Mouse (Mus musculus) frontal cortex, postnatal 10 days (tissue): Measurements from ENCODE around the gene Hspa12a.

Experiments
- DNase-seq, 2 experiments: peaks; one replicate each; pipeline ENCODE4 v3.0.0; 2022; ENCODE audit warnings: low spot score in 2 of 2, mixed read lengths in 1 of 2

The Hspa12a gene

GRCm38 (mm10) chr19:58823301-58823700, 120.2 kb downstream of the Hspa12a start:
- DNase-seq: no peak

DNA sequence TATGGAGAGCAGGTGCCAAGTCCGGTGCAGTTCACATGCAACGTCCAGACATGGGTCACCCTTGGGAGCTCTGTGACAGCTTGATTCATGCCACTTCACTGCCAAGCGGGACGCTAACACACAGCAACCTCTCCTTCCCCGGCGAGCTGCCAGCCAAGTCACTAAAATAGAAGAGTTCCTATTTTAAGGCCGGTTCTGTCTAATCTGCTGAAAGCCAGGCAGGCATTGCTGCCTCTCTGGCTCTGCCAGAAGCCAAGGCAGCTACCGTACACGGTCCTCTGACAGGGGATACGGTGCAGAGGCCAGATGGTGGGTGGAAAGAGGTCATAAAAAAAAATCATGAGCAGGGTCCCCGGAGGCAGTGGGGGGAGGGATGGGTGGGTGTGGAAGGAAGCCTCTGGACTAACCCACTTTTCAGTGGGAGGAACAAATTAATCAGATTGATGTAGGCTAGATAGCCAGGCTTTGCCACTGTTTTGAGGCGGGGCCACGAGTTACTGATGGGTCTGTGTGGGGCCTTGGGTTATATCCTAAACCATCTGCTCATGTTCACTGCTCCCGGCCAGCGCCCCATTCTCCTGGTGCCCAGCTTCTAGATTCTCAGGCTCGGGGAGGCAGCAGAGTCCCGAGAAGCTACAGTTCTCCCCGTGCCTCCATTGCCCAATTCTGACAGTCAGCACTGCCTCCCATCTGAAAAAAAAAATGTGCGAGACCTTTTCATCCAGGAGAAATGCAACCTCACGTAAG, 120.8 kb downstream of the Hspa12a start:
- peak; percentile 64 to 66 for DNase-seq

DNA sequence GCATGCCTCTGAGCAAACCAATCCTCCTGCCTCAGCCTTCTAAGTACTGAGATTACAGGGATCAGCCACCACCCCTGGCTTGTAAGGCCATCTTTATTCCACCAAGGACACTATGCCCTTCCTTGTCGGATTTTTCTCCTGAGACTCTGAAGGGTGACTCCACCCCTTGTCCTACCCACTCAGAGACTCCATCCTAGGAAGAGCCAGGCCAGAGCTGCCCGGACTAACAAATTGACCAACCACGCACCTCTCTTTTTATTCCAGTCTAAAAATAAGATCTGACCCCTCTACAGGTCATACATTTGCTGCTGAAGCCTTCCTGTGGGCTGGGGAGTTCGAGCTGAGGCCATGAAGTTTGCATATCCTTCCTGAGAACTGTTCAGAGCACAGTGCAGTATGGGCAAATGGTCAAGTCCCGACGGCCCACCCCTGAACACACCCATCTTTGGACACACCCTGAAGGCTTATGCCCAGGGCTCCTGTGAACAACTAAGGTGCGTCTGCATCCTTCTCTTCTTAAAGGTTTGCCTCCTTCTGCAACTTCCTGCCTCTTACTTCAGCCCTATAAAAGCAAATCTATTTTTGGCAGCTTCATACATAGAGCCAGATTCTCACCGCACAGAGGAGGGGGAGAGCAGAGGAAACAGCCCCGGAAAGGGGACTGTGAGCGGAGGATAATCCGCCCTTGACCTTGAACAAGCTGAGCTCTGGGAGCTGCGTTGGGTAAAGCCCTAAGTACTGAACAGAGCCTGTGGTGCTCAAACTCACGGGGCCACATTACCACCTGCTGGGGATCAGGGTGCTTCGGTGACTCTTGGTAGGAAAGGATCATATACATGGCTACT, 124.7 kb downstream of the Hspa12a start:
- no peak for DNase-seq

DNA sequence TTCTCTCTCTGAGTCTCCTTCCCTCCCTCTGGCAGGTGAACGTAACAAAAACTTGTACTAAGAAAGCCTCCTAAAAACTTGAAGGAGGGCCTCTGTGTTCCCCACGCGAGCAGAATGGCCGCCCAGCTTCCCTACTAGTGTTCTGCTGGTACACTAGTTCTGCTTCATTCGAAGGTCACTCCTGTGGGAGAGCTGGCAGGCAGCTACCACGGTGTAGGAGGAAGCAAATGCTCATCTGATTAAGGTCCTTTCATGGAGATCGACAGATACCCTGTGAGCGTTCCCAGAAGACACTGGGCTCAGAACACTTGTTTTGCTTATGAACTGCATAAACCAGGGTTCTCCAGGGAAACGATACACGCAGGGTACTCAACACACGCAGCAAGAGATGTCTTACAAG, 126.1 kb downstream of the Hspa12a start:
- no peak for DNase-seq

DNA sequence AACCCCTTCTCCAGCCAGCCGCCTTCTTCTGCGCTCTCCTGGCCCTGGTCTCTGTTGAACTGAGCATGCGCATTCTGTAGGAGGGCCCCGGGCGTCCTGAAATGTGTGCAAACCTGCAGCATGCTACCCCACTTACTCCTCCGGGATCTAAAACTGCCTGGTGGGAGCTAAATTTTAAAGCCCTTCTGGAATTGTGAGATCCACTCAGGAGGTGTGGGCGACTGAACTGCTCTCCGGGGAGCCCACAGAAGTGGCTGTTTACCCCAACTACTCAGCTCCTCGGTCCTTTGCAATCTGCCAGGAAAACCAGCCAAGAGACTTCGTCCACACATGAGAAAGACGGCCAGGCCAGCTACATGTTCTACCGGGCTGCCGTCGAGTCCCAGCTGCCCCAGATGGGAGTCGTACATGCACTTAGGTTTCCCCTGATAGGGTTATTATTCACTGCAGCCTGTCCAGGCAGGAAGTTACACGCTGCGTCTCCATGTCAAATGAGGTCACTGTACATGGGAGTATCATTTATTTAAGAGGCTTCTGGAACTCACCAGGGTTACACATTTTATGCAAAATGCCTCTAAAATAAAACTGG, 126.9 kb downstream of the Hspa12a start:
- peak; percentile 37 to 57 for DNase-seq

GRCm38 (mm10) chr19:58815179-58815922, 128.1 kb downstream of the Hspa12a start:
- no peak for DNase-seq

DNA sequence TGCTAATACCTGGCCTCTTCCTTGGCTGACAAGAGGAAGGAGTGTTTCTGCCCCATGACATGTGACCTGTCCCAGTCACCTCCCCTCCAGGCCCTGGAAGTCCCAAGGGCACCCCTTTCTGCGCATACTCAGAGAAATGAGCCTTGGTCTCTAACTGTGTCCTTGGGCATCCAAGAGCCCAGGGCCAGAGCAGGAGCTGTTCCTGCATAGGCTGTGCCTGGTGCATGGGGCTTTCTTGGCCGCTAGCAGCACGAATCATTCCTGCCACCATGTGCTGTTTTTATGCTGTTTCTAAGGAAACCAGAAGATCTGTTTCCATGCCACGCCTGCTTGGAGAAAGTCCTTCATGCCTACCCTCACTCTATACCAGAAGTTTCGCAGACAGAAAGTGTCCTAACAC, 132.9 kb downstream of the Hspa12a start:
- DNase-seq: no peak

- no peak for DNase-seq
Measured at GRCm38 (mm10) chr19:58808864-58809263, 134.6 kb downstream of the Hspa12a start.

GRCm38 (mm10) chr19:58806364-58806763, 137.1 kb downstream of the Hspa12a start:
- DNase-seq: peak in 1 of 2 experiments; percentile 63

DNA sequence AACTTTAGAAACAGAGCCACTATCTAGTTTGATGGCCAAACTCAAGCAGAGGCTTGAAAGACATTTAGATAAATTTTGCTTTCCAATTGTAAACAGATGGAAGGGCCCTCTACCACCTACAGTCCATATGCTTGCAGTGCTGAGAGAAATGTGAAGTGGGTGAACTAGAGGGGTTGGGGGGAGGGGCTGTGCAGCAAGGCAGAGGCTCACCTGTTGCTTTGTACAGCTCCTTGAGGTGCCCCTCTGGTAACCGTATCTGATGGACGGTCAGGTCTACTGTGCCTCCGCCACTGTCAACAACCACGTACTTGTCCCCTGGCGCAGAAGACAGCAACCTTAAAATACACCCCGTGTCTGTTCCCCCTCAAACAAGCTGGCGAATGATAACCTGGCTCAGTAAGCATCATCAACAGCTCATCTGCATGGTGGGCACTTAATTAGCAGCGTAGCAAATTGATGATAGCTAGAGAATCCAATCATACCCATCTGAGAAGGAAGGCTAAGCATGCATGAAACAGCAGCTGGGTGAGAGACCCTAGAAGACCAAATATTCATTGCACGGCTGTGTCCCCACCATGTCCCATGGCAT, 138.2 kb downstream of the Hspa12a start:
- DNase-seq: no peak

DNA sequence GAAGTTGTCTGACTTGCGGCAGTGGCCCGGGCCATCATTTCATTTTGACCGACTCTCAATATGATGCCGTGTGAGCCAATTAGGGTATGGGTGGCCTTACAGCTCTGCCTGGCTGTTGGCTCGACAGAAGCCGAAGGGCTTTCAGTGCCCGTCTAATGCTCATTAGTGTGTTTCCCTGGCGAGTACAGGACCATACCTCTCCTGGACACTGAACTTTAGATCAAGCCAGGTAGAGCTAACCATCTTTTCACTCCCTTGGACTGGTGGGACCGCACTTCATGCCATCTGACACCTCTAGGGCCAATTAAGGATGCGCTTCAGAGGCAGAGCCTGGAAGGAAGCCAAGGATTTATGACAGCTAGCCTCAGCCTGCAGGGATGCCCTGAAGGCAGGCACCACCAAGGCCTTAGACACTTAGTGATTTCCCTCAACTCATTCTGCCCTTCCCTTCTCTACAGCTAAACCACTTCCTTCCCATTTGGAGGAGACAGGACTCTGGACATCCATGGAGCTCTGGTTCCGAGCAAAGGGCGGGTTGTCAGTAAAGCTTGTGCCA, 148.3 kb downstream of the Hspa12a start:
- no peak for DNase-seq

DNA sequence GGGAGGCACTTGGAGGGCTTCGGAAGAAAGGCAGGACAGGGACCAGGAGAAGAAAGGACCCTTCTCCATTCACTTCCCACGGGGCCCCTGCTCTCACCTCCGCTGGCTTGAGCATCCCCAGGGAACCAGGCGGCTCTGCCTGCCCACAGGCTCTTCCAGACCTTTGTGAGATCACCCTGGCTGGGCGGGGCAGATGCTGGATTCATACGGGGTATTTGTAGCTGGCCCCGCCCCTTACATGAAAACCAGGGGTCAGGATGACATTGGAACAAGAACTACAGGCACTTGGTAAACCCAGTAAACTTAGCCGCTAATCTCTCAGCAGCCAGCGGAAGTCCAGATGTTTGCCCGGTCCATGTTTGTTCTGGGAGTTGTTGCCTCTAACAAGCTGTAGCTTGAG, 149.2 kb downstream of the Hspa12a start, which contains the start of gene 1700019N19Rik:
Gene 1700019N19Rik, minus strand, starts transcription at position 178 of the 400 bp plus-strand sequence.
- DNase-seq: no peak

- no peak for DNase-seq
Measured at GRCm38 (mm10) chr19:58789194-58789593, 154.3 kb downstream of the Hspa12a start.

- no peak for DNase-seq
Measured at GRCm38 (mm10) chr19:58783938-58784337, 159.5 kb downstream of the Hspa12a start.

DNA sequence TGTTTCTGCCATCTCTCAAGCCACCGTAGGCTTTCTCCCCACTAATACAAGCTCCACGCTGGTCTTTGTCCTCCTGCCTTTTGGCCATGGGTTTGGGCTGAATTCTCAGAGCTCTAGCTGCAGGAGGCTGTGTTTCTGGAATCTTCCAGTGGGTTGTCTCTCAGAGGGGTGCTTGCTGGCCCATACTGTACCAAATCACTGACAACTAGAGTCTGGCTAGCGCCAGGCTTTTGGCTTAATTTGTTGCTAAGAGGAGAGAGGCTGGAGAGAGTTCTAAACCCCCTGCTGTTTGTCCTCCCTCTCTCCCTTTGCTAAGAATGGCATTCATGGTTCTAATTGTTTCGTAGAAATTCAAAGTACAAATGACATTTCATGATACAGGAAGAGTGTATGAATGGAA, 161.9 kb downstream of the Hspa12a start:
- DNase-seq: no peak

DNA sequence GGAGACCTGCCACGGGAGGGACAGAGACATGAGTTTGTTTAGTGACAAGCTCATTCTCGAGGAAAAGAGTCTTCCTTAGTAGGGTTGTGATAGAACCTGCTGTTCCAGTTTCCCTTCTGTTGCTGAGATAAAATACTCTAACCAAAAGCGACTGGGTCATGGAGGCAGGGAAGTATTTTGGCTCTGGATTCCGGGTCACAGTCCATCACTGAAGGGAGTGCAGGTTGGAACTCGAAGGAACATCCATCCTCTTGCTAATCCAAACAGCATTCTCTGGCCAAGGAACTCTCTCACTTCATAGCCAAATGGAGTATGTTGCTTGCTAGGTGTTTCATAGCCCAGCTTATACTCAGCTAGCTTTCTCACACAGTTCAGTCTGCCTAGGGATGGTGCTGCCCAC, 167.0 kb downstream of the Hspa12a start:
- no peak for DNase-seq

GRCm38 (mm10) chr19:58767329-58767728, 176.1 kb downstream of the Hspa12a start:
- DNase-seq: no peak

GRCm38 (mm10) chr19:58762848-58763541, 180.5 kb downstream of the Hspa12a start:
- DNase-seq: peak; percentile 56 to 65

DNA sequence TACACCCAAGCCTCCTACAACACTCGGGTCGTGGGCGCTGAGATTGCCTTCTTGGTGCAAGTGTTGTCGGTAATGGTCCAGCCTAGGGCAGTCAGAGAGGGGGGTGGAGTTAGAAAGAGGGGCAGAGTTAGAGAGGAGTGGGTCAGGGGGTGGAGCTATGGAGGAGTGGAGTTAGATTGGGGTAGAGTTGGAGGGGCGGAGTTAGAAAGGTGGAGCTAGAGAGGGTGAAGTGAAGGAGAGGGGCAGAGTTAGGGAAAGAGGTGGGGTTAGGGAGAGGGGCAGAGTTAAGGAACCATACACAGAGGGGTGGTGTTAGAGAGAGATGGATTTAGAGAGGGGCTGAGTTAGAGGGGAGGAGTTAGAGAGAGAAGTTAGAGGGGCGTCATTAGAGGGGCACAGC, 181.1 kb downstream of the Hspa12a start:
- DNase-seq: no peak

- DNase-seq: no peak
Measured at GRCm38 (mm10) chr19:58759423-58759822, 184.0 kb downstream of the Hspa12a start, which contains the start of gene Pnliprp2. TSS of gene Pnliprp2 (plus strand) at chr19:58759719.
